Mouse (Mus musculus): ENCODE results near the gene Cyp2j6. TPM values are rescaled to one million over a fixed set of nuclear protein-coding genes. Genes with fewer than 3 reads are reported as not detected.
"Not testable (repeated sequence)": the region's sequence is repeated elsewhere in the genome, so short reads cannot be mapped to it uniquely, and the experiment has no call there.

Cyp2j6 gene
- not detected for polyA plus RNA-seq (2017; shearing (Covaris generic))

- ATAC-seq: no peak
These were observed at the start of gene Cyp2j6 for GRCm38 (mm10) chr4:96553133-96553819. TSS of gene Cyp2j6 (minus strand) at chr4:96553661.

- no peak for ATAC-seq
These were observed 38.3 kb upstream of the Cyp2j6 start for GRCm38 (mm10) chr4:96591791-96592150.

GRCm38 (mm10) chr4:96590911-96591790 lies 37.7 kb upstream of the Cyp2j6 start, which contains the start of gene Cyp2j9:
TSS of gene Cyp2j9 (minus strand) at chr4:96591578.
- ATAC-seq: no peak

- no peak for ATAC-seq
These were observed 28.1 kb upstream of the Cyp2j6 start for GRCm38 (mm10) chr4:96581425-96582088.

- ATAC-seq: not testable (repeated sequence)
These were observed 26.9 kb upstream of the Cyp2j6 start for GRCm38 (mm10) chr4:96580351-96580750.

- no peak for ATAC-seq
These were observed 16.0 kb upstream of the Cyp2j6 start for GRCm38 (mm10) chr4:96569442-96569841.

- ATAC-seq: no peak
These were observed 14.5 kb upstream of the Cyp2j6 start for GRCm38 (mm10) chr4:96567988-96568387.

- ATAC-seq: no peak
These were observed 12.3 kb upstream of the Cyp2j6 start for GRCm38 (mm10) chr4:96565808-96566207.

- no peak for ATAC-seq
These were observed 7.0 kb upstream of the Cyp2j6 start for GRCm38 (mm10) chr4:96560464-96560863.

- no peak for ATAC-seq
These were observed 6.3 kb upstream of the Cyp2j6 start for GRCm38 (mm10) chr4:96559781-96560180.

- ATAC-seq: no peak
These were observed 1.8 kb downstream of the Cyp2j6 start for GRCm38 (mm10) chr4:96551619-96552018.

GRCm38 (mm10) chr4:96545976-96546375 lies 7.5 kb downstream of the Cyp2j6 start:
- no peak for ATAC-seq

- no peak for ATAC-seq
These were observed 27.7 kb downstream of the Cyp2j6 start for GRCm38 (mm10) chr4:96525772-96526171.

GRCm38 (mm10) chr4:96522256-96522655 lies 31.2 kb downstream of the Cyp2j6 start:
- ATAC-seq: no peak

- ATAC-seq: no peak
These were observed 43.4 kb downstream of the Cyp2j6 start for GRCm38 (mm10) chr4:96510083-96510482.

- ATAC-seq: no peak
These were observed 46.2 kb downstream of the Cyp2j6 start, which contains the start of gene Cyp2j8 for GRCm38 (mm10) chr4:96507286-96507685. TSS of gene Cyp2j8 (minus strand) at chr4:96507386.

Other genes starting within 250 kb of the Cyp2j6 start
- not detected for gene Cyp2j11, start 205.0 kb downstream of the Cyp2j6 start, polyA plus RNA-seq (2017; shearing (Covaris generic))
- gene Cyp2j8, start 46.3 kb downstream of the Cyp2j6 start, polyA plus RNA-seq (2017; shearing (Covaris generic)): not detected
- gene Cyp2j9, start 37.9 kb upstream of the Cyp2j6 start, polyA plus RNA-seq (2017; shearing (Covaris generic)): under 1 TPM in 1 of 2 experiments, not detected in 1; 0.25 TPM
- not detected for gene Cyp2j5, start 110.5 kb upstream of the Cyp2j6 start, polyA plus RNA-seq (2017; shearing (Covaris generic))
- gene Gm12695, start 231.5 kb upstream of the Cyp2j6 start, polyA plus RNA-seq (2017; shearing (Covaris generic)): not detected

Measured in activated CD4-positive, CD25-positive, alpha-beta regulatory T cell, adult 4 months (primary cell).